Mouse (Mus musculus) heart, adult 11 months (tissue): ENCODE results near the gene Dnah10.

Source experiments
- DNase-seq: peaks from one replicate; pipeline ENCODE4 v3.0.0; 2022

The Dnah10 gene

DNA sequence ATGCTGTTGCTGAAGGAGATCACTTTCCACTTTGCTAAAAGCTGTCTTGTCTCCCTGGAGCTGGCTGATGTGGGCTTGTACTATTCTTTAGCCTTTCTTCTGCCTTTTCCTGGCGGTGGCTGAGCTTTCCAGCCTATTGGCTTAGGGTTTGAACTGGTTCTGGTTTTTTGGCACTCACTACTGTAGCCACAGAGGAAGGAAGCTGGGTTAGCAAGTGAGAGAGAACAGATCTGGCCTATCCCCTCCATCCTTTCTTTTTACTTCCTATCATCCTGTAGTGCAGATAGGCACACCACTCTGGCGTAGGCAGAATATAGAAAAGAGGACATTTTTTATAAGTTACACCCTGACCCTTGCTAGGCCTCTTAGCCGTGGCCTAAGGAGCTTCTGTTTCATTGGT lies 148.2 kb downstream of the Dnah10 start:
- DNase-seq = peak; percentile 95

DNA sequence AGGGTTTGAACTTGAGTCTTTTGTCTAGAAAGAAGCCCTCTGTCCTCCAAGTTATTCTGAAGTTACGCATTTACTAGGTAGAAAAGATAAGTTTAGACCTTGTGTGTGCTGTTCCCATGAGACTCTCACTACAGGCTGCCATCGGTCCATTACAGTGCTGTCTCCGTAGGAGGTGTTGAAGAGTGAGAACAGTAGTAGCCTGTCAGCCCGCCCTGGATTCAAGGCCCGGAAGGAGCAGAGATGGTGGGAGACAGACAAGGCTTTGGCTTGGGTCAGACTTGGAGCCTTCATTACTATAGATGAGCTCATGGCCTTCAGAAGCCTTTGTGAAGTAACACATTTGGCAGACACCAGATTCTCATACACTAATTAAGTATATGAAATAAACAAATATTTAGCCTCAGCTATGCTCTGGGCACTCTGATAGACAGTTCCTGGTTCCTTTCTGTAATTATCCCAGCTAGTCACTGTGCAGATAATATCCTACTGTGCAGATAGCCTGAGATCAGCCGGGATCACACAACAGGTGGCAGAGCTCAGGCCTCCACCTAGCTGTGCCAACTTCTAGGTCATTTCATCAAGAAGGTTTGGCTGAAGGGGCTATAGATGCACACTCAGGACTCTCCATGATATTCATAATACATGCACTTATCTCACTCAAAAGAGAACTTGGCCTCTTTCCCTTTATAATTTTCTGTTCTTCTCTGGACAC lies 149.2 kb downstream of the Dnah10 start:
- peak; percentile 78 for DNase-seq

DNA sequence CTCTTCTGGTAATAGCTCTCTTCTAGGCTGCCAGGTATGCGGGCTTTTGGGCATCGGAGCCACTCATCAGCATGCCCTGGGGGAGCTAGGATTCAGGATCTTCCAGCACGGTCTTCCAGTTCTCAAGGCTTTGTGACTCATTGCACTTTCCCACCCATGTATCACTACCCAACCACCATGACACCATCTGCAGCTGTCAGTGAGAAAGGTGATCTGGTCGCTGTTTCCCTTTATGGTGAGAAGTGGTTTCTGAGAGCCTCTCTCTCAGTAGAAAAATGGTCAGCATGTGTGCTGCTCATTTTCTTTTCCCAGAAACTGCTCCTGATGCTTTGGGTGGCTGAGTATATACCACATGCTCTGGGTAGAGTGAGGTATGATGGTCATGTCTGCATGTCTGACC lies 154.4 kb downstream of the Dnah10 start:
- no peak for DNase-seq

DNA sequence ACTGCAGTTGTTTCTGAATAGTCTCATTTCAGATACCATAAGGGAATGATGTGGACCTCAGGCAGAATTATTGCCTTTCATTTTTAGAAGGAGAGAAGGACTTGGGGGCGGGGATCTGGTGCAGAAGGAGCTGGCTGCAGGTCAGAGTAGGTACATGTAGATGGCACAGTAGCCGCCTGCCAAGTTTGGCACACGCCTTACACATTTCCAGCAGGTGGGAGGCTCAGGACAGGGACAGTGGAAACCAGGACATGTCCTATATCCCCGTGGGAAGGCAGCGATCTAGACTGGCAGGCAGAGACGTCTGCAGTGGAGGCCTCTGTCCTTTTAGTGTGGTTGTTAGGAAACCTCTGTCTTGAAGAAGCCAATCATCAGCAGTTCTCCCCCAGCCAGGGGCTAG lies 154.9 kb downstream of the Dnah10 start:
- no peak for DNase-seq

DNA sequence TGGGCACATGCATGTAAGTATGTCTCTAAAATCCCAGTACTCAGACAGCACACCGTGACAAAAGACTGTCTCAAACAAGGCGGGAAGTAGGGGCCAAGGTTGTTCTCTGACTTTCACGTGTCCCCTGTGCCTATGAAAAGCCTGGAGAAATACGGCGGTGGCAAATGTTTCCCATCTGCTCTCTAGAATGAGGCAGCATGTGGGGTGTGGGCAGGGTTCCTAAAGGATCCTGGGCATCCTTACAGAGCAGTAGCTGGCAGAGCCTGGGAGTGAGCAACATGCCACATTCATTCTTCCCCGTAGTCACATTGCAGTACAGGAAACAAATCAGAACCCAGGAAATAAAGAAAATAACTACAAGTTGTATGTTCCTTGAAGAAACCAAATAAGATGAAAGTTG lies 159.0 kb downstream of the Dnah10 start:
- DNase-seq = no peak
